Mouse (Mus musculus) bone marrow macrophage, adult 2 months (primary cell): ENCODE data around the gene Iqcf5. TPM values are rescaled to one million over a fixed set of nuclear protein-coding genes. Genes with fewer than 3 reads are reported as not detected.

ENCODE experiments used
- H3K27ac ChIP-seq: 2 replicates; pipeline ENCODE4 v1.5.1; 2012; ENCODE audit warnings: low read depth, low read length; ENCODE audit not compliant: insufficient read depth
- H3K4me1 ChIP-seq: 2 replicates; pipeline ENCODE4 v1.6.1; 2012; ENCODE audit warnings: low read length; ENCODE audit not compliant: control insufficient read depth, insufficient read depth
- H3K4me3 ChIP-seq: 2 replicates; pipeline ENCODE4 v1.5.1; 2012; ENCODE audit warnings: mild to moderate bottlenecking, low read length, moderate library complexity; ENCODE audit not compliant: insufficient read depth
- CTCF ChIP-seq: IDR thresholded peaks from 2 replicates; pipeline ENCODE4 v1.5.1; 2012; ENCODE audit warnings: low read depth, mild to moderate bottlenecking, low read length, moderate library complexity
- POLR2A ChIP-seq: IDR thresholded peaks from 2 replicates; pipeline ENCODE4 v1.6.1; 2012; ENCODE audit warnings: mild to moderate bottlenecking, low read depth, low read length, borderline replicate concordance
- polyA plus RNA-seq: library from polyadenylated mRNA; stranded (reverse); fragments of >200 nt; gene quantifications from 2 replicates; pipeline ENCODE4 v1.2.4, GENCODE M21; 2012; ENCODE audit not compliant: missing spikeins, insufficient read depth, insufficient read length

Gene Iqcf5
- polyA plus RNA-seq, result not detected in 2 replicates

DNA sequence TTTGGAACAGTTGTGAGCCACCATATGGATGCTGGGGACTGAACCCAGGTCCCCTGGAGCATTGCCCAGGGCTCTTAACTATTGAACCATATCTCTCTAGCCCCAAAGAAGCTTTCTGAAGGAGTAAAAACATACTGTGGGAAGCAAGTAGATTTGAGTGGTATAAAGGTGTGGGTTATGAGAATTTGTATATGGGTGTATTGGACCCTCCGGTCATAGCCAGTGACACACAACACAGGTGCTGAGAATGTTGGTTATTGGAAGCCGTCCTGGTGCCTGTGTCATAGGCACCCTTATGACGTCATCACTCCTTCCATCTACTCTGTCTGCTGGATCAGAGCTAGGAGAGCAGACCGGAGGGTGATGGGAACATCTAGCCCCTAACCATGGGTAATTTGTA, at the start of gene Iqcf5:
TSS of gene Iqcf5 (plus strand) at position 301 of the 400 bp plus-strand sequence.
- TF ChIP-seq POLR2A, result no peak
- TF ChIP-seq CTCF, result no peak
- peaks cover 5% of the 10 kb centered on the region for H3K4me1 ChIP-seq
- no peak within 1 kb of the TSS for H3K4me3 ChIP-seq
- no peak within 1 kb of the TSS for H3K27ac ChIP-seq

GRCm38 (mm10) chr9:106464751-106465541, 49.4 kb upstream of the Iqcf5 start:
- no peak for TF ChIP-seq POLR2A
- TF ChIP-seq CTCF, result no peak
- peaks cover 7% of the 10 kb centered on the region for H3K4me1 ChIP-seq
- H3K4me3 ChIP-seq, result peak overlapping the region; percentile 63
- no peak overlapping the region for H3K27ac ChIP-seq

- Histone ChIP-seq H3K4me3 (peak within 1 kb of the TSS; percentile 63), H3K27ac (no peak within 1 kb of the TSS), H3K4me1 (peaks cover 8% of the 10 kb centered on the region)
- TF ChIP-seq POLR2A, result no peak
- TF ChIP-seq CTCF, result no peak
These were observed 48.7 kb upstream of the Iqcf5 start, which contains the start of gene Gpr62 for GRCm38 (mm10) chr9:106465571-106466200. Gpr62 (minus strand) TSS chr9:106465938.

GRCm38 (mm10) chr9:106466721-106467120, 47.7 kb upstream of the Iqcf5 start:
- no peak overlapping the region for H3K27ac ChIP-seq
- peaks cover 8% of the 10 kb centered on the region for H3K4me1 ChIP-seq
- no peak for TF ChIP-seq POLR2A
- no peak for TF ChIP-seq CTCF
- no peak overlapping the region for H3K4me3 ChIP-seq

DNA sequence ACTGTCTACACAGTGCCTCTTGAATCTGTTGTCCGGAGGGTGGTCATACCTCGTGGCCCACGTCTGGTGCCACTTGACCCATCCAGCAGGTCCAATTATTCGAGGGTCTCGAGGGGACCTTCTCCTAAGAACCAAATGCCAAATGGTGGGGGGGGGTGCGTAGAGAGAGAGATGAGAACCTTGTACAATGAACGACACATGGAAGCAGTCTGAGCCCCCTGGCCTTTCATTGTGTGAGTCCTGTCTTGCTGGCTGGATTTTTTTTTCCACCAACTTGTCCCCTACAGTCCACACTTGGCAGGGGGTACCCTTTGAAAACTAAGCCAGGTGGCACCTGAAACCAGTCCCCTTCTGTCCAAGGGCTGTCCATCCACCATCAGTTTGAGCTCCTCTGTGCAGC, 46.6 kb upstream of the Iqcf5 start:
- Histone ChIP-seq H3K4me3 (no peak overlapping the region), H3K27ac (no peak overlapping the region), H3K4me1 (peaks cover 8% of the 10 kb centered on the region)
- TF ChIP-seq CTCF (no peak), POLR2A (no peak)

DNA sequence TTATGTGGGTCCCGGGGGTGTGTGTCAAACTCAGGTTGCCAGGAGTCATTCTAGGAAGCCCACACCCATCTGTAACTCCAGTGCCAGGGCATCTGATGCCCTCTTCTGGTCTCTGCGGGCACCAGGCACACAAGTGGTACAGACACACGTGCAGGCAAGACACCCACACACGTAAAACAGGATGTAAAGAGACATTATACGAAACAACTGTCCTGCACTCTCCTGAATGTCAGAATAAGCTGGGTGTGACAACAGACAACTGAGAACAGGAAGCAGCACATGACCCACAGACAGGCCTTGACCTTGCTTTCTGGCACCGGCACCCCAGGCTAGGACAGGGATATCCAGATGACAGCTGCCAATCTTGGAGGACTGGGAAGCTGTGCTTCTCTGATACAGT, 45.1 kb upstream of the Iqcf5 start:
- Histone ChIP-seq H3K4me3 (no peak overlapping the region), H3K4me1 (peaks cover 8% of the 10 kb centered on the region)
- TF ChIP-seq CTCF, result no peak
- TF ChIP-seq POLR2A, result no peak

GRCm38 (mm10) chr9:106469776-106470175, 44.6 kb upstream of the Iqcf5 start:
- TF ChIP-seq CTCF (no peak), POLR2A (no peak)
- no peak overlapping the region for H3K4me3 ChIP-seq
- no peak overlapping the region for H3K27ac ChIP-seq
- H3K4me1 ChIP-seq, result peaks cover 9% of the 10 kb centered on the region

More for the DNA sequence above, 45.1 kb upstream of the Iqcf5 start:
- H3K27ac ChIP-seq, result no peak overlapping the region

- TF ChIP-seq CTCF (no peak), POLR2A (no peak)
- no peak overlapping the region for H3K27ac ChIP-seq
- H3K4me1 ChIP-seq, result peaks cover 13% of the 10 kb centered on the region
- no peak overlapping the region for H3K4me3 ChIP-seq
These were observed 43.2 kb upstream of the Iqcf5 start for GRCm38 (mm10) chr9:106470991-106471750.

DNA sequence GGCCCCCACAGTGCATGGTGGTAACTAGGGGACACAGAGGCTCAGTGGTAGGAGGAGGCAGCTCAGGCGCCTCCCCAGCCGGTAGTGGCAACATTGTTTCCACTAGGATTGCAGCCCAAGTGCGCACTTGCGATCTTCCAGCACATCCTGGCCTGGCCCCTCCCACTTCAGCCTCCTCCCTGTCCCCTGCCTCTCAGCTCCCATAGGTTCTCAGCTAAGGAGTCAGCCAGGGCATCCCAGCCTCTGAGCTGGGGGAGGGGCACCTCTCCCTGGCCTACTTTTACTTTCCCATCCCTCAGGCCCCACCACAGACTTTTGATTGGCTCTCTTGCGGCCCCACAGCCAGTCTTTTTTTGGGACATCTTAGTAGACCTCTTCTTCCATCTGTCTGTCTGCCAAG, 42.5 kb upstream of the Iqcf5 start:
- TF ChIP-seq POLR2A (no peak), CTCF (no peak)

More for the DNA sequence above, 42.5 kb upstream of the Iqcf5 start:
- H3K4me3 ChIP-seq, result no peak overlapping the region
- H3K4me1 ChIP-seq, result peaks cover 13% of the 10 kb centered on the region
- no peak overlapping the region for H3K27ac ChIP-seq
